Mouse (Mus musculus) frontal cortex, postnatal 10 days (tissue): Measurements from ENCODE around the gene Ap4b1.

Experiments
- DNase-seq, 2 experiments: peaks; one replicate each; pipeline ENCODE4 v3.0.0; 2022; ENCODE audit warnings: low spot score in 2 of 2, mixed read lengths in 1 of 2

Ap4b1 gene

DNA sequence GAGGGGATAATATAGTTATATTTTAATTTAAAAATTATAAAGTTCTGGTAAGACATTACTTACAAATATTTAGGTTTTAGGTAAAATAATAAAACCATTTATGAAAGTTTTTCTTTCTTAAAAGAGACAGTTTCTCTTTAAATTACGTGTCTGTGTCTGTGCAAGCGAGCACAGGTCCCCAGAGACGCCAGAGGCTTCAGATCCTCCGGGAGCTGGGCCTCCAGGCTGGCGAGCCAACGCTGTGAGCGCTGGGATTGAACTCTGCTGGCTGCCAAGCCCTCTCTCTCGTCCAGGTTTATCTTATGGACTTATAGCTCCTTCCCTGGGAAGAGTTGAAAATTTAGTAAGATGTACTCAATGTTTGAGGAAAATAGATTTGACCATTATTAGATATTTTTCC is 44.5 kb downstream of the Ap4b1 start:
- no peak for DNase-seq

- no peak for DNase-seq
Measured at GRCm38 (mm10) chr3:103857036-103857805, 47.9 kb downstream of the Ap4b1 start.

- DNase-seq: no peak
Measured at GRCm38 (mm10) chr3:103857977-103858563, 48.8 kb downstream of the Ap4b1 start.

- DNase-seq: no peak
Measured at GRCm38 (mm10) chr3:103858881-103859801, 49.8 kb downstream of the Ap4b1 start, which contains the start of gene Ptpn22. TSS of gene Ptpn22 (plus strand) at chr3:103859795.

- DNase-seq: no peak
Measured at GRCm38 (mm10) chr3:103859851-103860391, 50.6 kb downstream of the Ap4b1 start.

GRCm38 (mm10) chr3:103862721-103863220 is 53.5 kb downstream of the Ap4b1 start:
- no peak for DNase-seq

GRCm38 (mm10) chr3:103864200-103864599 is 54.9 kb downstream of the Ap4b1 start:
- DNase-seq: no peak

GRCm38 (mm10) chr3:103867424-103867971 is 58.2 kb downstream of the Ap4b1 start:
- DNase-seq: no peak

- DNase-seq: no peak
Measured at GRCm38 (mm10) chr3:103868008-103868407, 58.7 kb downstream of the Ap4b1 start.
